Mouse (Mus musculus) midbrain, postnatal 0 days (tissue): ENCODE data around the gene Rlf. TPM values are rescaled to one million over a fixed set of nuclear protein-coding genes. Genes with fewer than 3 reads are reported as not detected.
A peak's percentile ranks its signal among the peaks of the same experiment; 100 is the strongest.

Source experiments
- ATAC-seq: fragments of 200-750 bp; cut with Nextera tagmentation; 2 replicates; pipeline ENCODE4 v1.8.0; 2017; ENCODE audit warnings: moderate number of reproducible peaks, mild to moderate bottlenecking, moderate TSS enrichment, moderate library complexity; ENCODE audit not compliant: low FRiP score
- DNase-seq: peaks from one replicate; pipeline ENCODE4 v3.0.0-alpha.2; 2015; ENCODE audit warnings: low spot score
- H3K27ac ChIP-seq: fragments of 300-500 bp; sonication (generic); 2 replicates; pipeline ENCODE4 v1.5.1; 2014; ENCODE audit warnings: low read depth, mild to moderate bottlenecking, low read length, mixed read lengths
- H3K27me3 ChIP-seq: fragments of 300-500 bp; sonication (generic); 2 replicates; pipeline ENCODE4 v1.6.1; 2014; ENCODE audit warnings: low read length, control low read depth, mixed read lengths; ENCODE audit not compliant: insufficient read depth
- H3K36me3 ChIP-seq: fragments of 300-500 bp; sonication (generic); 2 replicates; pipeline ENCODE4 v1.6.1; 2014; ENCODE audit warnings: low read length, control low read depth, mixed read lengths; ENCODE audit not compliant: insufficient read depth
- H3K4me1 ChIP-seq: fragments of 300-500 bp; sonication (generic); 2 replicates; pipeline ENCODE4 v1.6.1; 2014; ENCODE audit warnings: mild to moderate bottlenecking, control low read depth, antibody characterized with exemption, low read length, mixed read lengths; ENCODE audit not compliant: insufficient read depth
- H3K4me2 ChIP-seq: fragments of 300-500 bp; sonication (generic); 2 replicates; pipeline ENCODE4 v1.6.1; 2014; ENCODE audit warnings: low read depth, mild to moderate bottlenecking, low read length, mixed read lengths; ENCODE audit not compliant: poor library complexity, severe bottlenecking
- H3K4me3 ChIP-seq: fragments of 300-500 bp; sonication (generic); 2 replicates; pipeline ENCODE4 v1.5.1; 2014; ENCODE audit warnings: low read depth, mild to moderate bottlenecking, low read length, moderate library complexity
- H3K9ac ChIP-seq: fragments of 300-500 bp; sonication (generic); replicated peaks from 2 replicates; pipeline ENCODE4 v1.6.1; 2014; ENCODE audit warnings: mild to moderate bottlenecking, low read length, moderate library complexity, mixed read lengths; ENCODE audit not compliant: poor library complexity, severe bottlenecking
- H3K9me3 ChIP-seq: fragments of 300-500 bp; sonication (generic); 2 replicates; pipeline ENCODE4 v1.6.1; 2016; ENCODE audit warnings: low read length, control low read depth
- CTCF ChIP-seq: IDR thresholded peaks from 2 replicates; pipeline ENCODE4 v1.5.1; 2016; ENCODE audit warnings: antibody characterized with exemption, mild to moderate bottlenecking
- WGBS: fragments of 180-500 bp; shearing (Covaris S2); extraction: QIAGEN DNeasy Blood & Tissue Kit; methylation state at CpG from one replicate; pipeline ENCODE4 v1.1.7; 2014; 5-methylcytosine and 5-hydroxymethylcytosine counted together
- polyA plus RNA-seq: library from polyadenylated mRNA; unstranded; fragments of >200 nt; fragmentation: Nextera tagmentation; extraction: Ambion mirVana; gene quantifications from 2 replicates; pipeline ENCODE4 v1.2.1, GENCODE M21; 2015
- total RNA-seq: library from RNA; depleted of rRNA; stranded (reverse); fragments of >200 nt; gene quantifications from 2 replicates; pipeline ENCODE4 v1.2.3, GENCODE M21; 2014; rRNA removed

Rlf gene
- total RNA-seq = 32.1 and 40.8 TPM in 2 replicates
- 14.9 and 19.4 TPM in 2 replicates for polyA plus RNA-seq

DNA sequence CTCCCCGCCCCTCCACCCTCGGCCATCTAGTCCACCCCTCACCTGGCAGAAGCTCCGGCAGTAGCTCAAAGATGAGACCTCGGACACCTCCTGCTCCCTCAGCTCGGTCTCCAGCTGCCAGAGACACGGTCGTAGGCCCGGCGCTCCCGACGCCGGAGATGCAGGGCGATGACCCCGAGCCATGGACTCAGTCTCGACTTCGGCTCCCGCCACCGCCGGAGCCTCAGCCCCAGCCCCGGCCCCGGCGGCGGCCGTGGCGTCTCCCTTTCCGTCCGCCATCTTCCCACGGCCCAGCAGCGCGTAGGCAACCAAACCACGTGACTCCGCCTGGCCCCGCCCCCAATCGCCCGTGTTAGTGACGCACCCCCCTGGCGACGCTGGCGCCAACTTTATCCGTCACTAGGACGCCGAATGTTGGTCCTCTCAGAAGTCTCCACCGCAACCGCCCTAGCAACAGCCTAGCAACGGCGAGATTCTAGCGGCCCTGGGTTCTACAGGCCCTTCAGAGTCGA is at the start of gene Rlf:
Gene Rlf, minus strand, starts transcription at position 292 of the 512 bp plus-strand sequence.
- Histone ChIP-seq H3K4me3 (peak within 1 kb of the TSS; percentile 98), H3K9me3 (no peaks in the 10 kb centered on the region), H3K36me3 (no peaks in the 10 kb centered on the region), H3K27ac (peak within 1 kb of the TSS; percentile 88), H3K4me1 (peaks cover 9% of the 10 kb centered on the region), H3K9ac (peak within 1 kb of the TSS; percentile 92), H3K4me2 (peak within 1 kb of the TSS; percentile 76), H3K27me3 (no peaks in the 10 kb centered on the region)
- peak; percentile 97 for ATAC-seq
- peak; percentile 98 for DNase-seq
- WGBS = under 1% methylated on average over 39 of the region's 48 CpGs
- no peak for TF ChIP-seq CTCF

- no peaks in the 10 kb centered on the region for H3K27me3 ChIP-seq
Measured at GRCm38 (mm10) chr4:121241612-121242000, 26.7 kb upstream of the Rlf start.

GRCm38 (mm10) chr4:121240637-121241611 is 26.0 kb upstream of the Rlf start:
- TF ChIP-seq CTCF = peak; percentile 90
- peak; percentile 84 for DNase-seq
- Histone ChIP-seq H3K4me1 (no peaks in the 10 kb centered on the region), H3K27ac (no peak overlapping the region), H3K36me3 (no peaks in the 10 kb centered on the region), H3K4me2 (no peak overlapping the region), H3K4me3 (no peak overlapping the region), H3K9ac (no peak overlapping the region), H3K27me3 (no peaks in the 10 kb centered on the region), H3K9me3 (no peaks in the 10 kb centered on the region)
- ATAC-seq = peak; percentile 70
- 41% methylated on average over 14 of the region's 14 CpGs for WGBS

More at GRCm38 (mm10) chr4:121241612-121242000, 26.7 kb upstream of the Rlf start:
- 90% methylated on average over 1 of the region's 1 CpGs for WGBS
- Histone ChIP-seq H3K4me1 (no peaks in the 10 kb centered on the region), H3K4me2 (no peak overlapping the region), H3K9ac (no peak overlapping the region), H3K27ac (no peak overlapping the region), H3K4me3 (no peak overlapping the region), H3K36me3 (no peaks in the 10 kb centered on the region), H3K9me3 (no peaks in the 10 kb centered on the region)
- ATAC-seq = no peak; the same call in 1 of the 2 replicates
- DNase-seq = no peak
- TF ChIP-seq CTCF = no peak

- Histone ChIP-seq H3K4me2 (no peak overlapping the region), H3K9me3 (no peaks in the 10 kb centered on the region), H3K4me3 (no peak overlapping the region), H3K27ac (no peak overlapping the region), H3K4me1 (no peaks in the 10 kb centered on the region), H3K36me3 (no peaks in the 10 kb centered on the region), H3K9ac (no peak overlapping the region), H3K27me3 (no peaks in the 10 kb centered on the region)
- no peak for DNase-seq
- 21% methylated on average over 4 of the region's 4 CpGs for WGBS
- TF ChIP-seq CTCF = no peak
- no peak for ATAC-seq
Measured at GRCm38 (mm10) chr4:121239878-121240277, 25.0 kb upstream of the Rlf start.

DNA sequence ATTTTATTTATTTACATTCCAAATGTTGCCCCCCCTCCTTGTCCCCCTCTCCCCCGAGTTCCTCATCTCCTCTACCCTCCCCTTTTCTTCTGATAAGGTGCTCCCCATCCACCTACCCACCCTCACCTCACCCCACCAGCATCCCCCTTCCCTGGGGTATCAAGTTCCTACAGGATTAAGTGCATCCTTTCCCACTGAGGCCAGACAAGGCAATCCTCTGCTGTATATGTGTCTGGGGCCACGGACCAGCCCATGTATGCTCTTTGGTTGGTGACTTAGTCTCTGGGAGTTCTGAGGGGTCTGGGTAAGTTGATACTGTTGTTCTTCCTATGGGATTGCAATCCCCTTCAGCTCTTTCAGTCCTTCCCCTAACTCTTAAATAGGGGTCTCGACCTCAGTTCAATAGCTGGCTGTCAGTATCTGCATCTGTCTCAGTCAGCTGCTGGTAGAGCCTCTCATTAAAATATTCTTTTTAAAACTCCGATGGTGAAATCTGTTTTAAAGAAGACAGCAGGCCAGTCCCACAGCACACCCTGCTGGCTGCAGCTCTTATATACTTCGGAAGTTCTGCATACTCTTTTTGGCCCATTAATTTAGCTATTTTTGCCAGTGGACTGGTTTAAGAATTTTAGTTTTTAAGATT is 17.0 kb upstream of the Rlf start:
- no peaks in the 10 kb centered on the region for H3K4me1 ChIP-seq
- H3K27me3 ChIP-seq = no peaks in the 10 kb centered on the region
- WGBS = 7% methylated on average over 5 of the region's 5 CpGs
- no peaks in the 10 kb centered on the region for H3K36me3 ChIP-seq
- peak; percentile 79 for TF ChIP-seq CTCF
- DNase-seq (peak; percentile 63), ATAC-seq (peak; percentile 51; the same call in 1 of the 2 replicates)
- no peaks in the 10 kb centered on the region for H3K9me3 ChIP-seq
- H3K27ac ChIP-seq = no peak overlapping the region
- no peak overlapping the region for H3K4me2 ChIP-seq
- no peak overlapping the region for H3K9ac ChIP-seq
- no peak overlapping the region for H3K4me3 ChIP-seq
